Mouse (Mus musculus) kidney, adult 2 months (tissue): ENCODE results near the gene 1700037H04Rik. TPM values are rescaled to one million over a fixed set of nuclear protein-coding genes. Genes with fewer than 3 reads are reported as not detected.

Experiments used
- DNase-seq: peaks from one replicate; pipeline ENCODE4 v3.0.0; 2021
- H3K27ac ChIP-seq: fragments of 200-500 bp; 2 replicates; pipeline ENCODE4 v1.5.1; 2012; ENCODE audit warnings: low read depth, low read length, control low read depth, inconsistent platforms; ENCODE audit not compliant: insufficient read depth
- H3K27me3 ChIP-seq: fragments of 200-500 bp; replicated peaks from 2 replicates; pipeline ENCODE4 v1.6.1; 2012; ENCODE audit warnings: mild to moderate bottlenecking, moderate library complexity, low read length, inconsistent platforms; ENCODE audit not compliant: control insufficient read depth, insufficient read depth
- H3K36me3 ChIP-seq: fragments of 200-500 bp; 2 replicates; pipeline ENCODE4 v1.6.1; 2012; ENCODE audit warnings: mild to moderate bottlenecking, moderate library complexity, low read length, inconsistent platforms; ENCODE audit not compliant: control insufficient read depth, insufficient read depth
- H3K4me1 ChIP-seq: fragments of 200-500 bp; 2 replicates; pipeline ENCODE4 v1.6.1; 2011; ENCODE audit warnings: low read length; ENCODE audit not compliant: control insufficient read depth, insufficient read depth
- H3K4me3 ChIP-seq: fragments of 200-500 bp; 2 replicates; pipeline ENCODE4 v1.5.1; 2011; ENCODE audit warnings: mild to moderate bottlenecking, low read depth, low read length, control low read depth; ENCODE audit not compliant: insufficient read depth
- CTCF ChIP-seq: fragments of 200-500 bp; conservative IDR thresholded peaks from 2 replicates; pipeline ENCODE4 v1.5.1; 2011; ENCODE audit warnings: low read depth, mild to moderate bottlenecking, control low read depth, low read length, moderate library complexity, mixed read lengths; ENCODE audit not compliant: insufficient read depth, insufficient read length
- POLR2A ChIP-seq: fragments of 200-500 bp; IDR thresholded peaks from one replicate; pipeline ENCODE4 v1.6.1; 2011; ENCODE audit warnings: low read depth, low read length, control low read depth
- WGBS: fragments of 180-500 bp; shearing (Covaris S2); methylation state at CpG from one replicate; pipeline ENCODE4 v1.1.7; 2018; 5-methylcytosine and 5-hydroxymethylcytosine counted together
- polyA plus RNA-seq: library from polyadenylated mRNA; depleted of rRNA; stranded (reverse); fragments of >200 nt; gene quantifications from 2 replicates; pipeline ENCODE4 v1.2.3, GENCODE M21; 2012; rRNA removed

The 1700037H04Rik gene
- polyA plus RNA-seq, 1 experiment, result 112 TPM

DNA sequence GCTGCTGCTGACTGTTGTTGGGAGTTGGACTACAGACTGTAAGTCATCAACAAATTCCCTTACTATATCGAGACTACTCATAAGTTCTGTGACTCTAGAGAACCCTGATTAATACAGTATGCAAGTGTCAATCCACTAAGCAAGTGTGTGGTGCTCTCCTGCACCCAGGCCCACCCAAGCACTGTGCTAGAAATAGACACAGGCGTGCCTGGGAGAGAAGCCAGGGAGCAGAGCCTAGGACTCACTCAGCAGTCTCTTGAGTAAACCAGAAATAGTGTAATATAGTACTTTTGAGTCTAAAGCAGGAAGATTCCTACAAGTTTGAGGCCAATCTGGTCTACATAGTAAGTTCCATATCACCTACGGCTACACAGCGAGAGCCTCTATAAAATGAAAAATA lies 55.9 kb downstream of the 1700037H04Rik start:
- DNase-seq, result no peak
- Histone ChIP-seq H3K4me3 (no peak overlapping the region), H3K4me1 (no peaks in the 10 kb centered on the region), H3K36me3 (no peaks in the 10 kb centered on the region), H3K27me3 (no peaks in the 10 kb centered on the region), H3K27ac (no peak overlapping the region)
- WGBS, result 91% methylated on average over 4 of the region's 4 CpGs
- TF ChIP-seq CTCF, result no peak
- TF ChIP-seq POLR2A, result no peak

DNA sequence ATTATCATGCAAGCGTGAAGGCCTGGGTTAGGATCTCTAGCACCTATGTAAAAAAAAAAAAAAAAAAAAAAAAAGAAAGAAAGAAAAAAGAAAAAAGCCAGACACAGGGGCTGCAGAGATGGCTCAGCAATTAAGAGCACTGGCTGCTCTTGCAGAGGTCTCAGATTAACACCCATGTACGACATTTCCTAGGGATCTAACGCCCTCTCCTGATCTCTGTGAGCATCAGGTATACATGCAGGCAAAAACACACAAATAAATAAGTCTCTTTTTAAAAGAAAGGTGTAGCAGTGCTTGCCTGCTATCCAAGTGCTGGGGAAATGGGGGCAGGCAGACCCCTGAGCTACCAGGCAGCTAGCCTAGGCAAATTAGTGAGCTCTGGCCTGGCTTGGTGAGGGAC lies 58.4 kb downstream of the 1700037H04Rik start:
- TF ChIP-seq CTCF, result no peak
- no peak for TF ChIP-seq POLR2A
- Histone ChIP-seq H3K27ac (no peak overlapping the region), H3K27me3 (no peaks in the 10 kb centered on the region), H3K4me3 (no peak overlapping the region), H3K4me1 (peaks cover 4% of the 10 kb centered on the region; the same call in 1 of the 2 replicates), H3K36me3 (no peaks in the 10 kb centered on the region)
- WGBS, result 50% methylated on average over 3 of the region's 3 CpGs
- DNase-seq, result no peak

DNA sequence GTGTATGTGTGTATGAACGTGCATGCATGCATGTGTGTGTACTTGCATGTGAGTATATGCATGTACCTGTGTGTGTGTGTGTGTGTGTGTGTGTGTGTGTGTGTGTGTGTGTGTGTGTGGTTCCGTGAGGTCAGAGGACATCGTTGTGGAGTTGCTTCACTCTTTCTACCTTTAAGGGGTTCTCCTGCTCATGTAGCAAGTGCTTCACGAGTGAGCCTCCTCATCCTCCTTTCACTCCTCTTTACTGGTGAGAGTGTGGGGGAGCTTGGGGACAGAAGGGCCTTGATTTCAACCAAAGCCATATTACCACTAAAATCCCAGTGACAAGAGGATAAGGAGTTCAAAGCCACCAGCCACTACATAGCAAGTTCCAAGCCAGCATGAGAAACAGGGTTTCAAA lies 62.8 kb downstream of the 1700037H04Rik start:
- peak overlapping the region; percentile 76; the same call in 1 of the 2 replicates for H3K27ac ChIP-seq
- no peak overlapping the region for H3K4me3 ChIP-seq
- no peaks in the 10 kb centered on the region for H3K36me3 ChIP-seq
- H3K4me1 ChIP-seq, result peaks cover 4% of the 10 kb centered on the region; the same call in 1 of the 2 replicates
- DNase-seq, result no peak
- no peaks in the 10 kb centered on the region for H3K27me3 ChIP-seq
- WGBS, result 77% methylated on average over 4 of the region's 4 CpGs
- no peak for TF ChIP-seq CTCF

Other genes starting within 250 kb of the 1700037H04Rik start
- 7.1 and 7.2 TPM in 2 replicates for gene Gfra4, start 117.0 kb downstream of the 1700037H04Rik start, polyA plus RNA-seq
- gene Adam33, start 96.3 kb downstream of the 1700037H04Rik start, polyA plus RNA-seq, result 3.3 and 4.1 TPM in 2 replicates
- 1.5 and 7.5 TPM in 2 replicates for gene Siglec1, start 73.3 kb downstream of the 1700037H04Rik start, polyA plus RNA-seq
- 7.8 and 8.4 TPM in 2 replicates for gene Hspa12b, start 32.8 kb downstream of the 1700037H04Rik start, polyA plus RNA-seq
- not detected in 2 replicates for gene Gm11037, start 26.6 kb downstream of the 1700037H04Rik start, polyA plus RNA-seq
- 95.3 and 105 TPM in 2 replicates for gene Cenpb, start 20.0 kb upstream of the 1700037H04Rik start, polyA plus RNA-seq
- gene Cdc25b, start 26.9 kb upstream of the 1700037H04Rik start, polyA plus RNA-seq, result 12.9 TPM in 2 replicates
- 4.6 and 5.2 TPM in 2 replicates for gene Spef1, start 27.2 kb upstream of the 1700037H04Rik start, polyA plus RNA-seq
- gene Ap5s1, start 47.0 kb upstream of the 1700037H04Rik start, polyA plus RNA-seq, result 48.5 and 51.6 TPM in 2 replicates
- 119 and 142 TPM in 2 replicates for gene Mavs, start 74.0 kb upstream of the 1700037H04Rik start, polyA plus RNA-seq
- gene Pank2, start 102.4 kb upstream of the 1700037H04Rik start, polyA plus RNA-seq, result 13.0 and 13.8 TPM in 2 replicates
- 18.2 and 26.0 TPM in 2 replicates for gene Rnf24, start 192.8 kb upstream of the 1700037H04Rik start, polyA plus RNA-seq